Mouse (Mus musculus) heart, postnatal 0 days (tissue): ENCODE measurements at regions not wholly inside any gene's neighbourhood (a gene's known extent, or its start where the extent isn't known, plus 50 kb on each side); places are given as distances from the start of the nearest gene placed in this dataset.

Experiments
- ATAC-seq: fragments of 200-750 bp; cut with Nextera tagmentation; 2 replicates; pipeline ENCODE4 v1.8.0; 2017; ENCODE audit warnings: low read depth, moderate number of reproducible peaks, moderate library complexity; ENCODE audit not compliant: insufficient read depth
- DNase-seq: peaks from one replicate; pipeline ENCODE4 v3.0.0-alpha.2; 2016; ENCODE audit warnings: low spot score
- H3K27ac ChIP-seq: fragments of 300-500 bp; sonication (generic); 2 replicates; pipeline ENCODE4 v1.5.1; 2014; ENCODE audit warnings: low read depth, mild to moderate bottlenecking
- H3K27me3 ChIP-seq: fragments of 300-500 bp; sonication (generic); 2 replicates; pipeline ENCODE4 v1.6.1; 2014; ENCODE audit warnings: low read length, mixed read lengths; ENCODE audit not compliant: control insufficient read depth, insufficient read depth
- H3K36me3 ChIP-seq: fragments of 300-500 bp; sonication (generic); replicated peaks from 2 replicates; pipeline ENCODE4 v1.6.1; 2014; ENCODE audit warnings: low read length, mixed read lengths; ENCODE audit not compliant: control insufficient read depth, insufficient read depth
- H3K4me1 ChIP-seq: fragments of 300-500 bp; sonication (generic); 2 replicates; pipeline ENCODE4 v1.6.1; 2014; ENCODE audit warnings: antibody characterized with exemption; ENCODE audit not compliant: control insufficient read depth, insufficient read depth
- H3K4me2 ChIP-seq: fragments of 300-500 bp; sonication (generic); 2 replicates; pipeline ENCODE4 v1.6.1; 2014; ENCODE audit warnings: low read depth, mild to moderate bottlenecking, low read length, moderate library complexity
- H3K4me3 ChIP-seq: fragments of 300-500 bp; sonication (generic); 2 replicates; pipeline ENCODE4 v1.5.1; 2014; ENCODE audit warnings: low read depth, low read length
- H3K9ac ChIP-seq: fragments of 300-500 bp; sonication (generic); replicated peaks from 2 replicates; pipeline ENCODE4 v1.6.1; 2014; ENCODE audit warnings: low read depth, low read length, mixed read lengths
- H3K9me3 ChIP-seq: fragments of 300-500 bp; sonication (generic); replicated peaks from 2 replicates; pipeline ENCODE4 v1.6.1; 2016; ENCODE audit warnings: low read length; ENCODE audit not compliant: control insufficient read depth
- CTCF ChIP-seq: IDR thresholded peaks from 2 replicates; pipeline ENCODE4 v1.5.1; 2016; ENCODE audit warnings: antibody characterized with exemption, control low read depth, low read depth
- EP300 ChIP-seq: IDR thresholded peaks from 2 replicates; pipeline ENCODE4 v1.6.1; 2016; ENCODE audit warnings: antibody characterized with exemption, low read depth
- WGBS: fragments of 180-500 bp; shearing (Covaris S2); extraction: QIAGEN DNeasy Blood & Tissue Kit; methylation state at CpG from one replicate; pipeline ENCODE4 v1.1.7; 2014; 5-methylcytosine and 5-hydroxymethylcytosine counted together

DNA sequence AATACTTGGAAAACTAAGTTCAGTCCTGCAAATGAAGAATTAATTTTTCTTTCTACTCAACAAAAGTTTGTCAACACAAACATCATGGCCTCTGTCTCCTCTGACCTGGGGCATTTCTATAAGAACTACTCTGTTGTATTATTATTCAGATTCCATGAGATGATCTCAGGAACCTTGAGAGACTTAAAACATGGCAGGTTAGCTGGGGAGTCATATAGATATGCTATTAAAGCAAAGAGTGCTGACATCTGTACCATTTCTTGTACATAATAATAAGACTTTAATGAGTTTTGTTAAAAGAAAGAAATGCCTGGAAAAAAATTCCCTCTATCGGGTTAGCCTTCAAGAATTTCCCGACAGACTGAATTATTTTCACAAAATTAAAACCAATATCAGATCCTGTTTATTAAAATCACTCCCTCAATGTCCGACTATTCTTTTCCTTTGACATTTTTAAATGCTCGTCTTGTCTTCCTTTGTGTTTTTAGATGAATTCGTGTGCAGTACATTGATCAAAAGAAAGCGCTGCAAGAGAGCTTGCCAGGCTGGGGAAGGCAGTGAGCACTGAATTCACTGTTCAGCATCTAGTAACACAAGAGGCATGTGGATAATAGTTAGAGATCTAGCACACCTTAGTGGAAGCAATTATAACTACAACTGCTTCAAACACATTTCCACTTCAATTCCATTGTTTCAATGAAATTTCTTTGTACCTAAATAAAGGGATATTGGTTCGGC, 145.0 kb upstream of the Cxadr start:
- no peaks in the 10 kb centered on the region for H3K4me1 ChIP-seq
- no peak overlapping the region for H3K9ac ChIP-seq
- peak; percentile 49; the same call in 1 of the 2 replicates for ATAC-seq
- H3K4me3 ChIP-seq: no peak overlapping the region
- TF ChIP-seq EP300 (no peak), CTCF (peak; percentile 71)
- H3K27ac ChIP-seq: no peak overlapping the region
- H3K4me2 ChIP-seq: no peak overlapping the region
- no peaks in the 10 kb centered on the region for H3K36me3 ChIP-seq
- H3K9me3 ChIP-seq: no peaks in the 10 kb centered on the region
- no peaks in the 10 kb centered on the region for H3K27me3 ChIP-seq
- 32% methylated on average over 7 of the region's 7 CpGs for WGBS
- DNase-seq: peak; percentile 63

GRCm38 (mm10) chr16:78153899-78154605, 147.2 kb upstream of the Cxadr start:
- Histone ChIP-seq H3K36me3 (no peaks in the 10 kb centered on the region), H3K4me2 (no peak overlapping the region), H3K27ac (no peak overlapping the region), H3K9ac (no peak overlapping the region), H3K27me3 (no peaks in the 10 kb centered on the region), H3K4me3 (no peak overlapping the region), H3K4me1 (no peaks in the 10 kb centered on the region), H3K9me3 (no peaks in the 10 kb centered on the region)
- TF ChIP-seq CTCF: no peak
- TF ChIP-seq EP300: no peak
- DNase-seq (no peak), ATAC-seq (no peak)
- 71% methylated on average over 2 of the region's 2 CpGs for WGBS

DNA sequence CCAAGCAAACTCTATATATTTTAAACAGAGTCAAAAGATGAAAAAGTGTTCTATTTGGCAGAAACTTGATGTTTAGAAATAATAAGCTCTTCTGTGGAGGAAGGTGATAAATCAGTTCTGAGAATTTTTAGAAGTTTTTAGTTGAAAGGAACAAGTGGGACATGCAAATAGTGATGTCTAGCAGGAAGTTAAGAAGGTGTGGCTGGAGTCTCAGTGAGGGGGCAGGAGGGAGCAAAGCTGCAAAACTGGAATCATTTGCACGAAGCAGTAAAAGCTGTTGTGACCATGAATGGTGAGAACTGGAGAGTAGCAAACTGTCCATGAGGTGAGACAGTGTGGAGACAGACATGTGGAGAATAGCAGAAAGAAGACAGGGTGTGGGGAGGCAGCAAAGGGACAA, 157.1 kb upstream of the Cxadr start:
- Histone ChIP-seq H3K36me3 (no peaks in the 10 kb centered on the region), H3K4me1 (no peaks in the 10 kb centered on the region), H3K4me2 (no peak overlapping the region), H3K9me3 (no peaks in the 10 kb centered on the region), H3K27me3 (no peaks in the 10 kb centered on the region), H3K9ac (no peak overlapping the region), H3K27ac (no peak overlapping the region), H3K4me3 (no peak overlapping the region)
- no peak for DNase-seq
- 59% methylated on average over 1 of the region's 1 CpGs for WGBS
- TF ChIP-seq CTCF (no peak), EP300 (no peak)
- ATAC-seq: no peak

DNA sequence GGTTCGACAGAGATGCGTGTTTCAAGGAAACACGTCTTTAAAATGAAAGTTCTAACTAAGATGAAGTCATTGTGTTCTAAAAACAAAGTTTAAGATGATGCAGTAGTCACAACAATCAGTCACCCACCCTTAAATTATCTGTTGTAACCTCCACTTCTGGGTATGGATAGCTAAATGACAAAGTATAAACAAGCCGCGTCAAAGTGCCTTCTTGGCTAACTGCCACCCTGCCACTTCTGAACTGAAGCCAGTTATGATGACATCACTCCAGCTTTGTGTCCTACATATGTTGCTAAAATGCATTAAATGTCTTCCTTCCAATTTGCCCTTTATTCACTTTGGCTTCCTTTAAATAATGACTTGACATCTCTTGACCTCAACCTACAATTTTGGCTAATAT, 165.8 kb upstream of the Cxadr start:
- WGBS: 32% methylated on average over 5 of the region's 5 CpGs
- no peak overlapping the region for H3K27ac ChIP-seq
- TF ChIP-seq EP300 (no peak), CTCF (no peak)
- no peaks in the 10 kb centered on the region for H3K9me3 ChIP-seq
- ATAC-seq: no peak
- peaks cover 9% of the 10 kb centered on the region; the same call in 1 of the 2 replicates for H3K4me1 ChIP-seq
- peak overlapping the region; percentile 11 for H3K4me2 ChIP-seq
- H3K27me3 ChIP-seq: no peaks in the 10 kb centered on the region
- peak overlapping the region; percentile 15 for H3K4me3 ChIP-seq
- DNase-seq: peak; percentile 9
- no peaks in the 10 kb centered on the region for H3K36me3 ChIP-seq
- no peak overlapping the region for H3K9ac ChIP-seq

DNA sequence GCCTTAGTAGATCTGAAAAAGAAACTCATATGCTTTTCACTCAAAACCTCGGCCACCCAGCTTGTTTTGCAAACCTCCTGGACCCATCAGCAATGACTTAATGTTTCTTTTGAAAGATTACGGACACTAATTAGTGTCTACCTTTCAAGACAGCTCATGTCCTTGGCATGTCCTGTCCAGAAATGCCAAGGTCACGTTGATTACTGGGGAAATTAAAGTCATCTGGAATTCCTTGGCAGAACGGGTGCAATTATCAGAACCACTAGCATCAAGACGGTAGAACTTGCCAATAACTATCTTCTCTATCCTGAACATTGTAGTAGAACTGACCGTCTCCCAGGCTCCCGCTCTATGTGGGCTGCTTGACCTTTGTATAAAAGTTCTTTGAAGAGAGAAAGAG, 166.8 kb upstream of the Cxadr start:
- Histone ChIP-seq H3K9me3 (no peaks in the 10 kb centered on the region), H3K27ac (no peak overlapping the region), H3K4me1 (peaks cover 9% of the 10 kb centered on the region; the same call in 1 of the 2 replicates), H3K4me3 (no peak overlapping the region), H3K9ac (no peak overlapping the region), H3K36me3 (no peaks in the 10 kb centered on the region), H3K4me2 (no peak overlapping the region), H3K27me3 (no peaks in the 10 kb centered on the region)
- ATAC-seq (no peak), DNase-seq (no peak)
- TF ChIP-seq EP300 (no peak), CTCF (no peak)
- 62% methylated on average over 7 of the region's 7 CpGs for WGBS
